Mouse (Mus musculus): ENCODE data around the gene Gm10142.
"Not testable (repeated sequence)": the region's sequence is repeated elsewhere in the genome, so short reads cannot be mapped to it uniquely, and the experiment has no call there.

The Gm10142 gene

DNA sequence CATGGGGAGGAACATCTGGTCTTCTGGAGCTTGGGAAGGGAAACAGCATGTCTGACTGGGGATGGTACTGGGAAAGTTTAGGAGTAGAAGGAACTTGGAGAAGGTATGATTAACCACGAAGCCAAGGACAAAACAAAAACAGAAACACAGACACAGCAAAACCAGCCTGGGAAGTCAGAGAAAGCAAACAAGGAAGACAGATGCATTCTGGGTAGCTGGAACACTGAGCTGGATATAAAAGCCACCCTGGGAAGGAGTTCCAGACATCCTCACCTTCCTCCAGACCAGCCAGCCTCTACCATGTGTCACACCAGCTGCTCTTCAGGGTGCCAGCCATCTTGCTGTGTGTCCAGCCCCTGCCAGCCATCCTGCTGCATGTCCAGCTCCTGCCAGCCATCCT is at the start of gene Gm10142:
TSS of gene Gm10142 (plus strand) at position 301 of the 400 bp plus-strand sequence.
- DNase-seq (ENCODE audit: low spot score) = no peak

DNA sequence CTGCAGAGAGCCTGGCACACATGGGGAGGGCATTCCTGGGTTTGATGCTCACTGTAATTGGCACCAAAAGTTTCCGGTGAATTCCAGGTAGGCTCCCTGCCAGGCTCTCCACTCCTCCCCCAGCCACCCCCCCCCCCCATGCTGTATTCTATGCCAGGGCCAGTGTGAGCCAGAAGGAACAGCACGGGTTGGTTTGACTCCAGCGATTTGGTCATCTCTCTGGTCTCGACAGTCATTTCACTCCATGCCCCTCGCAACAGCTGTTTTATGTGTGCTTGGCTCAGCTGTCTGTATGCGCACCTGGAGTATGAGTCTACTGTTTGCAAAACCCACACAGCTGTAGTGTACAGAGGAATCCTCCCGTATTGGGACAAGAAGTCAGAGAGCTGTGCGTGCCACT is 49.3 kb upstream of the Gm10142 start:
- DNase-seq (ENCODE audit: low spot score) = no peak

DNA sequence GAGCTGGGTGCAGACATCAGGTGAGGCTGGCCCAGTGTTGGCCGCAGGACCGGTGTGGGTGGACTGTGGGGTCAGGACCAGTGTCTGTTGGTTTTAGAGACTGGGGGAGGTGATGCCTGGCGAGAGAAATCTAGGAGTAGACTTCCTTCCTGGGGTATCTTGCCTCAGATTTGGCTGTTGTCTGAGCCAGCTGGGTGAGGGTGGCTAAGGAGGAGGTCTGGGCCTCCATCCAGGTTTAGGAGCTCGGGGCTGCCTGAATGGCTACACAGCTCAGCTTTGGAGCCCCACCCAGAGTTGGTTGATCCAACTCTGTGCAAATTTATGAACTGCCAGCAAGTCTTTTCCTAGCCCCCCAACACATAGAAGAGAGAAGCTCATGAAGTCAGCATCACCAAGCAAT is 48.2 kb upstream of the Gm10142 start:
- DNase-seq (ENCODE audit: low spot score) = no peak

DNA sequence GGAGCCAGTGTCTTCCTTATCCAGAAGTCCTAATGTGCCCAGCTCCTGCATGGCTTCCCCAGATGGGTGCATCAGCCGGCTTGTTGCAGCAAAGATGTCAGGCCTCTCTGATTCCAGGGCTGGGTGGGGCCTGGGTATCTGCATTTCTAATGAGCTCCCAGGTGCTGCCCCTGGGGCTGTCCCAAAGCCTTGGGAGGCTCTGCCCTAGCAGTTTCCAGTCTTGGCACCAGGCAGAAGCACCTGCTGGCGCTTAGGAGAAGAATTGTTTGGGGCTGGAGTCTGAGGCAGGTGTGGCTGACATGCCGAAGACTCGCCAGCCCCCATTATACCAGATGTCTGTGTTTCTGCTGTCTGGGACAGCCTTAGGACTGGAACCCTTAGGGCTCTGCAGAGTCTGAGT is 44.9 kb upstream of the Gm10142 start:
- DNase-seq (ENCODE audit: low spot score) = no peak

DNA sequence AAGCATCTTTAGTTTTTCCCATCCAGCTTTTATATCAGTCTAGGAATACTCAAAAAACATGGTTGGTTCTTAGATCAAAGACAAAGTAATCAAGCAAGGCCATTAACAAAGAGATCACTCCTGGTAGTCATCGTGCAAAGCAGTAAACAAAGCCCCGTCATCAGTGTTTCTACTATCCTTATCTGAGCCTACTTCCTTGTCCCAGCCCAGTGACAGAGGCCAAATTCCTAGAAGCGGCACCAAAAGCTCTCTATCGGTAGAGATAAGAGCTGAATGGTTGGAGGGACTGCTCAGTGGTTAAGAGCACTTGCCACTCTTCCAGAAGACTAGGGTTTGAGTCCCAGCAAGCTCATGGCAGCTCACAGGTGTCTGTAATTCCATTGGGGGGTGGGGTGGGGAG is 44.1 kb upstream of the Gm10142 start:
- no peak for DNase-seq (ENCODE audit: low spot score)

DNA sequence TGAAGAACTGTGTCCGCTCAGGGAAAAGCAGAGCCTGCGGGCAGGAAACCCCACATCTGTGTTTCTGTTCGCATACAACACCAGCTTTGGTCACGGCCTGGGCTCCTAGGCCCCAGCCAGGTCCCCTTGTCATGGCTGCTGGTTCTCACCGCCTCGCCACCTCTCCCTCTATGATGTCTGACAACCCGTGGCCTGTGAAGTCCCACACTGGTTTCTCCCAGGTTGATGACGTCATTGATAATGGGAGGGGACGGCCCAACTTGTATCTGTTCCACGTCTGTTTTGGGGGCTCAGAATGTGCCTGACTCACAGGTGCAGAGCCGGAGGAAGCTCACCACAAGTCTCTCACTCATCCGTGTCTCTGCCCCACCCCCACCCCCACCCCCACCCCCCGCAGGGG is 41.8 kb upstream of the Gm10142 start:
- DNase-seq (ENCODE audit: low spot score) = no peak

DNA sequence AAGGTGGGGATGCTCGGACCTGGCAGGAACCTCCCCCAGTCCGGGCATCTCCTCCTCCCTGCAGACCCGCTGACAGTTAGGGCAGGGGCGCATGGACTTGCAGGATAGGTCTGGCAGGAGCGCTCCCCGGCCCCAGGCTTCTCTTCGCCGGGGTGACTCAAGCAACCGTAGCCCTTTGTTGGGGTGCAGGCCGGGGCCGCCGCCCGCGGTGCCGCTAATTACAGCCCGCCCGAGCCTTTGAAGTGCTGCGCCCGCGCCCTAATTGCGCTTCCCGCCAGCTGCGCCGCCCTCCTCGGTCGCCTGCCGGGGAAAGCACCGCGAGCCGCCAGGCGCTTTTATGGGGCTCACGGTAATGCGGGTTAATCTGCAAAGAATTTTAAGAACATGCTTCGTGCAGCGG is 38.0 kb upstream of the Gm10142 start:
- no peak for DNase-seq (ENCODE audit: low spot score)

DNA sequence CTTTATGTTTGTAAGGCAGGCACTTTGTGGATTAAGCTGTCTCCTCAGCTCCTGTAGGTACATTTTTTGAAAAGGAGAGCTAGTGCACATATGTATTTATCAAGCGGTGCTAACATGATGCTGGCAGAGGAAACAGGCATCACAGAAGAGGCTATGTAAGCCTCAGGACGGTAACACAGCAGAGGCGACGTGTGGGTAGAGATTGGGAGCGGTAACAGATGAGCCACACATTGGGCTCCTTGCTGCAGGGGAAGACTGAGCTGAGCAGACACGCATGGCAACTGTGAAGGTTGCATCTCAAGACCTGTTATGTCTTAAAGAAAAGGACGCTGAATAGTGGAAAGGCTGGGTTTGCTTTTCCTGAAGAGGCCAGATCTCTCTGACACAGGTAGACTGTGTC is 32.6 kb upstream of the Gm10142 start:
- no peak for DNase-seq (ENCODE audit: low spot score)

DNA sequence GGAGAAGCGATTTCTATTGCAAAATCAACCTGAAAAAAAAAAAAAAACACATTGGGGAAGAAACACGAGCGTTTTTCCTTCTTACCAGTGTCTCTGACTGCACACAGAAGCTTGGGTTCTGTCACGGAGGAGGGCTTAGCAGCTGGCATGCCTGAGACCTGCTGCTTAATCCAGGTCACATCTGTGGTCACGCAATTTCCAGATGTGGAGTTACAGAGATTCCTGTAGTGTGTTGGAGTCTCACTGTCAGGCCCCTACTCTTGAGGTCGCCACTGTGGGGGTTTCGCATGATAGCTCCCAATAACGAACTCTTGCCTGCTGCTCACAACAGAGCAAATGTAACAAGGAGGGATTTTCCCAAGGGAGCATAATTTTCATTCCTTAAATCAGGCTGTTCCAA is 31.4 kb upstream of the Gm10142 start:
- DNase-seq (ENCODE audit: low spot score) = peak; percentile 36

DNA sequence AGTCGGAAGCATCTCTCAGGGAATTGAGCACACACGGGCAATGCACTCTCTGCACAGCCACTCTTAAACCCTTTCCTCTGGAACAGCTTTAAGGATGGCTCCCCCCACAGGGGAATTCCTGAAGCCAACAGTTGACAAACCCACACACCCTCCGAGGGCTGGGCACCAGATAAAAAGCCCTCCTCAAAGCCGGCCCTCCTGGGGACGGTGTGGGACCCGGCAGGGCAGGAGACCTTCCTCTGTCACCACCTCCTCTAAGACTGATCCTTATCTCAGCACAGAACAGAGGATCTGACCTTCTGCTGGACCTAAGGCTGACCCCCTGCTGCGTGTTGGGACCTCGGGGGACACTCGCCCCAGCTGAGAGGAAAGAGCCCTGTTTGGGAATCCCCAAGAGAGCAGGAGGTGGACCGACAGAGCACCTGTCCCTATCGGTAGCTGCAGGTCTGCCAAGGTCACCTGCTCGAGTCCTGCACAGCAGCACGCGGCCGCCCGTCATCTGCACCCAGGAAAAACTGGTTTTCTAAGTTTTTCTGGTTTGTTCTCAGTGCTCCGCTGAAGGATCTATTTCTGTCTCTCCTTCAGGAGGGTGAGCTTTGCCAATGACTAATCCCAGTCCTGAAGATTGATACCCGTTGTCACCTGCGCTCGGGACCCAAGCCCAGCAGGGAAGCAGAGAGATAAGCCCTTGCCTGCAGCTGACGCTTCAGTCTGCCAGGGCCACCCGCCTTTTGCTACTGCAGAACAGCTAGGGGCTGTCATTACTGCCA is 29.5 kb upstream of the Gm10142 start, which contains the start of gene Tspear:
TSS of gene Tspear (plus strand) at position 675 of the 770 bp plus-strand sequence.
- DNase-seq (ENCODE audit: low spot score) = no peak

DNA sequence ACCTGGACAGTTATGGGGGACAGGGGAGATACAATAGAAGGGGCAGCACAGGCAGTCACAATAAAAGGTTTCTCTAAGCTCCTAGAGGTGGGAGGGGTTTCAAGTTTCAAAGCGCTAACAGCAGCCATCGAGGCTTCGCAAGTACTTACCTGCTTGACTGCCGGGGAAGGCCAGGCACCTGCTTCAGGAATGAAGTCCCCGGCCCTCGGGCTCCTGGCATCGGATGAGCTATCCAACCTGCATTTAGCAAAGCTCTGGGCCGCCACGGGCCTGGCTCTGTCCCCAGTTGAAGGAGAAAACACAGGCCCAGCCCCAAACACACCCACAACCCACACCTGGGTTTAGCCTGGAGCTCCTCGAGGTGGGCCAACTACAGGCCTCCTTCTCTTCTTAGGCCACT is 28.6 kb upstream of the Gm10142 start:
- no peak for DNase-seq (ENCODE audit: low spot score)

DNA sequence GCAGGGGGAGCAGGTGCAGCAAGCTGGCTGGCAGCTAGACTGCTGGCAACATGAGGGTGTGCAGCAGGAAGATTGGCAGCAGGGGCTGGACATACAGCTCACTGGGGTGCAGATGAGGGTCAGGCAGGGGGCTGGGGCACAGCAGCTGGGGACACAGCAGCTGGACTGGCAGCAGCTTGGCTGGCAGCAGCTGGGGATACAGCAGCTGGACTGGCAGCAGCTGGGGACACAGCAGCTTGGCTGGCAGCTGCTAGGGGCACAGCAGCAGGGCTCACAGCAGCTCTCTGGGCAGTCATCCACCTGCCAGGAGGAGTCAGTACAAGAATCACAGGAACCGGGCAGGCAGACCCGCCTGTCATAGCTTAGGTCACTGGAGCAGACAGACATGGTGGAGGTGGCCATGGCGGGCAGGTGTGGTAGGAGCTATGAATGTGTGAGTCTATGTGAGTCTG is 25.2 kb upstream of the Gm10142 start, which contains the start of gene Gm19402:
TSS of gene Gm19402 (minus strand) at position 402 of the 452 bp plus-strand sequence.
- DNase-seq (ENCODE audit: low spot score) = not testable (repeated sequence)

DNA sequence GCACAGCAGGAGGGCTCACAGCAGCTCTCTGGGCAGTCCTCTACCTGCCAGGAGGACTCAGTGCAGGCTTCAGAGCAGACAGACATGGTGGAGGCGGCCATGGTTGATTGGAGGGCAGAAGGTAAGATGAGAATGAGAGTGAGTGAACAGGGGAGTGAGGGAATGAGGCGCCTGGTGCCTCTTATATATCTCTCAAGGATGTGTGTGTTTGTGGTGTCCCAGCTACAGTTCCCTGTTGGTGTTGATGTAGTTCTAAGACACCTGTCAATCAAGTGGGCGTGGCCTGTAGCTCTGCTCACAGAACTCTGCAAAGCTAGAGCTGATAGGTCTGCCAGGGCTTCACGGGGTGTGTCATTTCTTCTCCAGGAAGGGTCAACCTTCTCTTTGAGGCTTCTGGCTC is 18.5 kb upstream of the Gm10142 start, which contains the start of gene Gm9508:
TSS of gene Gm9508 (minus strand) at position 101 of the 400 bp plus-strand sequence.
- DNase-seq (ENCODE audit: low spot score) = no peak

DNA sequence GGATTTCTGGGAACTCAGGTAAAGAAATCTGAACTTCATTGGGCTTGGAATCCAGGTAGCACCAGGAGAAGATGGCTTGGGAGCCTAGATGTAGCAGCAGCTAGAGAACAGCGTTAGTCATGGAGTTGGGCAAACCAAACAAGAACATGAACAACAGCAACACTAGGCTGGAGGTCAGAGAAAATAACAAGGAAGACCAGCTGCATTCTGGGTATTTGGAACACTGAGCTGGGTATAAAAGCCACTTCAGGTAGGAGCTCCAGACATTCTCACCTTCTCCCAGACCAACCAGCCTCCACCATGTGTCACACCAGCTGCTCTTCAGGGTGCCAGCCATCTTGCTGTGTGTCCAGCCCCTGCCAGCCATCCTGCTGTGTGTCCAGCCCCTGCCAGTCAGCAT is 9.3 kb upstream of the Gm10142 start, which contains the start of gene Gm10272:
TSS of gene Gm10272 (plus strand) at position 301 of the 400 bp plus-strand sequence.
- DNase-seq (ENCODE audit: low spot score) = no peak

DNA sequence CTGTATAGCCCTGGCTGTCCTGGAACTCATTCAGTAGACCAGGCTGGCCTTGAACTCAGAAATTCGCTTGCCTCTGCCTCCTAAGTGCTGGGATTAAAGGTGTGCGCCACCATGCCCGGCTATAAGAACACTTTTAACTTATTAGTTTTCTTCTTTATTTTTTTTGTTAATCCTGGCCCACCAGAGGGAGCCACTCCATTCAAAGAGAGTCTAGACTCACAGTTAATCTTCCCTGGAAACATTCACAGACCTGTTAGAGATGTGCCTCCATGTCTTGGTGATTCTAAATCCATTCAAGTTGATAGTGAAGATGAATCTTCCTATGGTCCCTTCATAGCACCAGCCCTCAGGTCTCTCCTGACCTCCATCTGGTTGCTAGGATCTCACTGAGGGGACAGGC is 5.8 kb upstream of the Gm10142 start:
- DNase-seq (ENCODE audit: low spot score) = no peak

DNA sequence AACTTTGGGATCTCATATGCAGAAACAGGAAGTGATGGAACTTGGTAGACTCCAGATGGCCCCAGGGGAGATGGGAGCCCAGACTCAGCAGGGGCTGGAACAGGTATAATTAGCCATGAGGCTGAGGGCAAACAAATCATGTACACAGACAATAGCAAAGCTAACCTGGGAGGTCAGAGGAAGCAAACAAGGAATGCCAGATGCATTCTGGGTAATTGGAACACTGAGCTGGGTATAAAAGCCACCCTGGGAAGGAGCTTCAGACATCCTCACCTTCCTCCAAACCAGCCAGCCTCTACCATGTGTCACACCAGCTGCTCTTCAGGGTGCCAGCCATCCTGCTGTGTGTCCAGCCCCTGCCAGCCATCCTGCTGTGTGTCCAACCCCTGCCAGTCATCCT is 4.5 kb upstream of the Gm10142 start, which contains the start of gene Gm10024:
TSS of gene Gm10024 (plus strand) at position 301 of the 400 bp plus-strand sequence.
- not testable (repeated sequence) for DNase-seq (ENCODE audit: low spot score)

DNA sequence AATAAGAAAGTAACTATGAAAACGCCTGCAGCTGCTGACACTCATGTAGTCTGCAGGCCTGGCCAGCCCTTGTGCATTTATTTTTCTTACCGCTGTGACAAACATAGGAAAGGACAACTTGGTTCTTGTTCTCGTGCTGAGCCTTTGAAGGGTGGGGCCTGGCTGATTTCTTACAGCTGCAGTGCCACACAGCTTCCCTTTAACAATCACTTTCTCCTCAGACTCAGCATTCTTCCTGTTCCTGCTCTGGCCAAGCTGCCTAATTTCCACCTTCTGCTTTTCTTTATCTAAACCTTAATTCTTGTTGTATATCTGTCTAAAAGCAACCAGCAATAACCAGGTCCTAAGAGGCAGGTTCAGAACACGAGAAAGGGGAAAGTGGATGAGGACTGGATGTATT is 1.9 kb upstream of the Gm10142 start:
- DNase-seq (ENCODE audit: low spot score) = no peak

DNA sequence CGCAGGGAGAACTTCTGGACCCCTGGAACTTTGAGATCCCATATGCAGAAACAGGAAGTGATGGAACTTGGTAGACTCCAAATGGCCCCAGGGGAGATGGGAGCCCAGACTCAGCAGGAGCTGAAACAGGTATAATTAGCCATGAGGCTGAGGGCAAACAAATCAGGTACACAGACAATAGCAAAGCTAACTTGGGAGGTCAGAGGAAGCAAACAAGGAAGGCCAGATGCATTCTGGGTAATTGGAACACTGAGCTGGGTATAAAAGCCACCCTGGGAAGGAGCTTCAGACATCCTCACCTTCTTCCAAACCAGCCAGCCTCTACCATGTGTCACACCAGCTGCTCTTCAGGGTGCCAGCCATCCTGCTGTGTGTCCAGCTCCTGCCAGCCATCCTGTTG is 4.7 kb downstream of the Gm10142 start, which contains the start of gene Krtap12-1:
TSS of gene Krtap12-1 (plus strand) at position 301 of the 400 bp plus-strand sequence.
- not testable (repeated sequence) for DNase-seq (ENCODE audit: low spot score)

DNA sequence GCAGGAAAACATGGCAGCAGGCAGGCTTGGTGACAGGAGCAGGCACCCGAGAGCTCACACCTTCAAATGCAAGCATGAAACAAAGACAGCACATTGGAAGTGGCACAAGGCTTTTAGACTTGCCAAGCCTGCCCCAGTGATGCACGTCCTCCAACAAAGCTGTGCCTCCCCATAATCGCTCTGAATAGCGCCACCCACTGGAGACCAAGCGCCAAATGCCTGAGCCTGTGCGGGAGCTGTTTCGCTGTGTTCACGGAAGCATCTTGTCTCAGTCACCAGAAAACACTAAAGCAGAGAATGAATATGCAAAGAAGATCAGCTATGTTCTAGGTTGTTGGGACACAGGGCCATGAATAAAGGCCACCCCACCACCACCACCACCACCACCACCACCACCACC is 9.2 kb downstream of the Gm10142 start:
- peak; percentile 12 for DNase-seq (ENCODE audit: low spot score)

DNA sequence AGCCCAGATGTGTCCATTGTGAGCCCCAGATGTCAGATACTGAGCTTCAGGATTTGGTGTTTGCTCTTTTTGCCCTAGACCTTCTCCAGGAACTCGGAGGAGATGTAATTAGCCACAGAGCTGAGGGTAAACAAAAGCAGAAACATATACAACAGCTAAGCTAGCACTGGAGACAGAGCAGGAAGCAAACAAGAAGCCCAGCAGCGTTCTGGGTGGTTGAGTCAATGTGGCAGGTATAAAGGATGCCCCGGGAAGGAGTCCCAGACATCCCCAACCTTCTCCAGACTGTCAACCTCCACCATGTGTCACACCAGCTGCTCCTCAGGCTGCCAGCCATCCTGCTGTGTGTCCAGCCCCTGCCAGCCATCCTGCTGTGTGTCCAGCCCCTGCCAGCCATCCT is 10.6 kb downstream of the Gm10142 start, which contains the start of gene Gm10100:
TSS of gene Gm10100 (plus strand) at position 301 of the 400 bp plus-strand sequence.
- no peak for DNase-seq (ENCODE audit: low spot score)

DNA sequence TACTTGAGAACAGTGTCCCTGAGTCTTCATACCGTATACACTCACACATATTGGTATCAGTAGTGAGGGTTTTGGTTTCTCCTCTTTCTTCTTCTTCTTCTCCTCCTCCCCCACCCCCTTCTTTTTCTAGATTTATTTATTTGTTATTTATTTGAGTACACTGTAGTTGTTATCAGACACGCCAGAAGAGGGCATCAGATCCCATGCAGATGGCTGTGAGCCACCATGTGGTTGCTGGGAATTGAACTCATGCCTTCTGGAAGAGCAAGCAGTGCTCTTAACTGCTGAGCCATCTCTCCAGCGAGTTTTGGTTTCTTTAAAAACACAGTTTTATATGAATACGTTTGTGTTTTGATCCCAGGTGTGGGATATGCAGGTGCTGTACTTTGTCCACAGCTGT is 12.7 kb downstream of the Gm10142 start:
- no peak for DNase-seq (ENCODE audit: low spot score)

DNA sequence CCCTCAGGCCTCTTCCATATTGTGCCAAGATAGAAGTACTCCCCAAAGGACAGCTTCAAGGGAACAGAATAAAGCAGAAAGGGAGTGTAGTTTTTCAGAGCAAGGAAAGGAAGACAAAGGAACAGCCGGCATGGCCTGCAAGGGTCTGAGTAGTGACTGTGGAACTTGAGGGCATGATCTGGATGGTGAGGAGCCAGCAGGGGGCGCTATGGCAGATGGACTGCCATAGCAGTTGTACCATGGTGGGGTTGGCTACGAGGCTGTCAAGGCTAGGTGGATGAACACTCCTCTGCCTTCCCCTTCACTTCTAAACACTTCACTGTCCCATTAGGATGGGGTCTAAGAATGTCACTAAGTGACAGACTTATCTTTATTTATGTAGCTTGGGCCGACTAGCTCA is 13.6 kb downstream of the Gm10142 start:
- DNase-seq (ENCODE audit: low spot score) = peak; percentile 45

DNA sequence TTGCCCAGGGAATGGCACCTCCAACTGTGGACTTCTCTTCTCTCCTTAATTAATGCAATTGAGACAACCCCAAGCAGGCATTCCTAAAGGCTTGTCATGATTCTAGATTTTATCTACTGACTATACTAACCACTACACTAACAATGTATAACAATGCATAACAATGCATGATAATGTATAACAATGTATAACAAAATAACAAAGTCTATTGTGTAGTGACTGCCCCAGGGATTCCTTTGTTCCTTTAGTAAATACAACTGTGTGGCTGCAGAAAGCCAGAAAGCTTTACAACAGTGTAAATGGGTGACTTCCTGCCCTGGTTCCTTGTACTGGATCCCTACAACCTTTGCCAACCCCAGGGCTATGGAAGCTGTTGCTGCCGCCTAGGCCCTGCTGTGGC is 20.3 kb downstream of the Gm10142 start:
- DNase-seq (ENCODE audit: low spot score) = no peak

Data from embryo, embryonic 10 days (tissue).